Mouse (Mus musculus) erythroblast, embryonic 14.5 days (primary cell): ENCODE results near the gene Iqcf5. TPM values are rescaled to one million over a fixed set of nuclear protein-coding genes. Genes with fewer than 3 reads are reported as not detected.

Experiments
- H3K27me3 ChIP-seq: 2 replicates; pipeline ENCODE4 v1.6.1; 2012; ENCODE audit warnings: inconsistent platforms; ENCODE audit not compliant: control insufficient read depth
- H3K36me3 ChIP-seq: 2 replicates; pipeline ENCODE4 v1.6.1; 2012; ENCODE audit warnings: mild to moderate bottlenecking, inconsistent platforms; ENCODE audit not compliant: control insufficient read depth
- H3K4me1 ChIP-seq: 2 replicates; pipeline ENCODE4 v1.6.1; 2012; ENCODE audit warnings: inconsistent platforms; ENCODE audit not compliant: control insufficient read depth
- H3K4me3 ChIP-seq: replicated peaks from 2 replicates; pipeline ENCODE3; 2012; ENCODE audit warnings: moderate library complexity, mild to moderate bottlenecking, inconsistent platforms
- H3K9me3 ChIP-seq: 2 replicates; pipeline ENCODE4 v1.6.1; 2012; ENCODE audit warnings: low read length, inconsistent platforms, mixed read lengths; ENCODE audit not compliant: control insufficient read depth
- GATA1 ChIP-seq: IDR thresholded peaks from 2 replicates; pipeline ENCODE4 v1.6.1; 2012; ENCODE audit warnings: low read length, inconsistent platforms, mixed read lengths
- TAL1 ChIP-seq: IDR thresholded peaks from 3 replicates; pipeline ENCODE4 v1.6.1; 2012; ENCODE audit warnings: low read length, inconsistent platforms, mixed read lengths
- polyA plus RNA-seq: library from polyadenylated mRNA; stranded (reverse); fragments of >175 nt; gene quantifications from 2 replicates; pipeline ENCODE4 v1.2.3, GENCODE M21; 2012

Iqcf5 gene
- polyA plus RNA-seq, 1 experiment: not detected

- H3K27me3 ChIP-seq: no peaks in the 10 kb centered on the region
- H3K36me3 ChIP-seq: no peaks in the 10 kb centered on the region
- no peaks in the 10 kb centered on the region for H3K9me3 ChIP-seq
- no peak overlapping the region for H3K4me3 ChIP-seq
- no peak for TF ChIP-seq GATA1
- TF ChIP-seq TAL1: no peak
- H3K4me1 ChIP-seq: peaks cover 34% of the 10 kb centered on the region
Measured at GRCm38 (mm10) chr9:106472321-106472720, 42.1 kb upstream of the Iqcf5 start.

DNA sequence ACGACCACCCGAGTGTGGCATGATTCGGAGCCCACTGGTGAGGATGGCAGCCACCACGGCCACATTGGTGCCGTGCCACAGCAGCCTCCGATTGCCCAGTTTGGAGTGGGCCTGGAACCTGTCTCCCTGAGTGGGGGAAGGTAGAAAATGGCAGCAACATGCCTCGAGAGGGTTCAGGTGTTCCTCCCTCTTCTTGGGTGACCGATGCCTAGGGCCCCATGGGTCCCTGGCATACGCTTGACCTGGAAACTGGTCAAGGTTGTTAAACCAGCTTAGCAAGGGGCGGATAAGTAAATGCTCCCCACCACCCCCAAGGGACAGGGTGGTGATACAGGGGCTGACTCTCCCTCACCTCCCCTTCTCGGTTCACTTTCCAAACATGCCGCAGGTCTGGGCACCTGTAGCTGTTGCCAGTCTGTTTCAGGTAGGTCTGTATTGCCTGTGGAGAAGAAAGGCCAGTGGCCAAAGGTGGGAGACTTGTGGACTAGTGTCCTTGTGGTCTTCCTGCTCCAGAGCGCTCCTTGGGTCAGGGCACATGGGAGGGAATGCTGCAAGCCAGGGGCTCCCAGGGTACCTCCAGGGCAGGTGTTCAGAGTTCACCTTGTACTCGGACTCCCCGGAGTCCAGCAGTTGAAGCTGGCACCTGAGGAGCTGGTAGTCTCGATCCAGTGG lies 41.2 kb upstream of the Iqcf5 start:
- peaks cover 42% of the 10 kb centered on the region for H3K4me1 ChIP-seq
- no peaks in the 10 kb centered on the region for H3K36me3 ChIP-seq
- no peaks in the 10 kb centered on the region for H3K27me3 ChIP-seq
- TF ChIP-seq TAL1: no peak
- TF ChIP-seq GATA1: no peak
- H3K9me3 ChIP-seq: no peaks in the 10 kb centered on the region
- H3K4me3 ChIP-seq: no peak overlapping the region

- peaks cover 43% of the 10 kb centered on the region for H3K4me1 ChIP-seq
- no peaks in the 10 kb centered on the region for H3K9me3 ChIP-seq
- no peak overlapping the region for H3K4me3 ChIP-seq
- no peaks in the 10 kb centered on the region for H3K36me3 ChIP-seq
- no peaks in the 10 kb centered on the region for H3K27me3 ChIP-seq
- TF ChIP-seq TAL1 (no peak), GATA1 (no peak)
Measured at GRCm38 (mm10) chr9:106473753-106474105, 40.6 kb upstream of the Iqcf5 start.

- peaks cover 2% of the 10 kb centered on the region for H3K36me3 ChIP-seq
- H3K9me3 ChIP-seq: no peaks in the 10 kb centered on the region
- no peaks in the 10 kb centered on the region for H3K27me3 ChIP-seq
- no peak for TF ChIP-seq GATA1
- TF ChIP-seq TAL1: no peak
- no peak overlapping the region for H3K4me3 ChIP-seq
- peaks cover 46% of the 10 kb centered on the region for H3K4me1 ChIP-seq
Measured at GRCm38 (mm10) chr9:106474456-106474855, 39.9 kb upstream of the Iqcf5 start.

GRCm38 (mm10) chr9:106475046-106475445 lies 39.3 kb upstream of the Iqcf5 start:
- no peak overlapping the region for H3K4me3 ChIP-seq
- no peaks in the 10 kb centered on the region for H3K9me3 ChIP-seq
- peaks cover 7% of the 10 kb centered on the region for H3K36me3 ChIP-seq
- no peaks in the 10 kb centered on the region for H3K27me3 ChIP-seq
- H3K4me1 ChIP-seq: peaks cover 46% of the 10 kb centered on the region
- TF ChIP-seq TAL1 (no peak), GATA1 (no peak)

DNA sequence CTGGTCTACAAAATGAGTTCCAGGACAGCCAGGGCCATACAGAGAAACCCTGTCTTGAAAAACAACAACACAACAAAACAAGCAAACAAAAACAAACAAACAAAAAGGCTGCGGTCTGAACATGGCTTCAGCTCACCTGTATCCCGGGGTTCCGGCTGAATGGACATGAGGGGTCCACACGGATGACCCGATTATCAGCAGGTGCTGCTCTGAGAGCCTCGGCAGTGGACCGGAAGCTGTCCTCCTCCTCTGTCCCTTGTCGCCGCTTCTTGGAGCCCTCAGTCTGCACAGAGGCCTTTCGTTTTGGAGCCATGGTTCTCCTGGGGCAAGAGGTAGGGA lies 38.7 kb upstream of the Iqcf5 start, which contains the start of gene Rrp9:
Gene Rrp9, plus strand, starts transcription at position 301 of the 339 bp plus-strand sequence.
- TF ChIP-seq TAL1: no peak
- no peak for TF ChIP-seq GATA1
- Histone ChIP-seq H3K4me1 (peaks cover 46% of the 10 kb centered on the region), H3K27me3 (no peaks in the 10 kb centered on the region)

GRCm38 (mm10) chr9:106476002-106476923 lies 38.1 kb upstream of the Iqcf5 start:
- TF ChIP-seq TAL1 (no peak), GATA1 (no peak)
- Histone ChIP-seq H3K4me1 (peaks cover 46% of the 10 kb centered on the region), H3K4me3 (peak overlapping the region; percentile 69), H3K9me3 (no peaks in the 10 kb centered on the region), H3K27me3 (no peaks in the 10 kb centered on the region), H3K36me3 (peaks cover 20% of the 10 kb centered on the region)

More for the DNA sequence above, 38.7 kb upstream of the Iqcf5 start, which contains the start of gene Rrp9:
- Histone ChIP-seq H3K9me3 (no peaks in the 10 kb centered on the region), H3K36me3 (peaks cover 13% of the 10 kb centered on the region), H3K4me3 (peak within 1 kb of the TSS; percentile 69)

GRCm38 (mm10) chr9:106476924-106477484 lies 37.4 kb upstream of the Iqcf5 start, which contains the start of gene Parp3:
Parp3 (minus strand) TSS chr9:106476949.
- H3K4me3 ChIP-seq: peak within 1 kb of the TSS; percentile 69
- H3K9me3 ChIP-seq: no peaks in the 10 kb centered on the region
- peaks cover 46% of the 10 kb centered on the region for H3K4me1 ChIP-seq
- TF ChIP-seq TAL1 (no peak), GATA1 (no peak)
- peaks cover 25% of the 10 kb centered on the region for H3K36me3 ChIP-seq
- H3K27me3 ChIP-seq: no peaks in the 10 kb centered on the region

- TF ChIP-seq GATA1 (no peak), TAL1 (no peak)
- peaks cover 46% of the 10 kb centered on the region for H3K4me1 ChIP-seq
- no peaks in the 10 kb centered on the region for H3K9me3 ChIP-seq
- H3K36me3 ChIP-seq: peaks cover 27% of the 10 kb centered on the region
- H3K4me3 ChIP-seq: peak overlapping the region; percentile 69
- H3K27me3 ChIP-seq: no peaks in the 10 kb centered on the region
Measured at GRCm38 (mm10) chr9:106477649-106478048, 36.7 kb upstream of the Iqcf5 start.
